Mouse (Mus musculus) MN1 (cell line): ENCODE data around the gene B3galt4.
"Not testable (repeated sequence)": the region's sequence is repeated elsewhere in the genome, so short reads cannot be mapped to it uniquely, and the experiment has no call there.

Source experiments
- DNase-seq: peaks from one replicate; pipeline ENCODE4 v3.0.0-alpha.2; 2016; ENCODE audit warnings: low spot score

The B3galt4 gene

GRCm38 (mm10) chr17:33904835-33905234 is 46.5 kb downstream of the B3galt4 start, which contains the start of gene Platr17:
Gene Platr17 (plus strand): TSS chr17:33905135.
- DNase-seq = not testable (repeated sequence)

GRCm38 (mm10) chr17:33903911-33904651 is 47.2 kb downstream of the B3galt4 start:
- not testable (repeated sequence) for DNase-seq

GRCm38 (mm10) chr17:33902491-33902890 is 48.8 kb downstream of the B3galt4 start:
- DNase-seq = no peak

GRCm38 (mm10) chr17:33902079-33902478 is 49.2 kb downstream of the B3galt4 start:
- no peak for DNase-seq

GRCm38 (mm10) chr17:33901653-33902052 is 49.6 kb downstream of the B3galt4 start:
- no peak for DNase-seq

- no peak for DNase-seq
Observed at GRCm38 (mm10) chr17:33900989-33901314, 50.3 kb downstream of the B3galt4 start.

- peak; percentile 34 for DNase-seq
Observed at GRCm38 (mm10) chr17:33900281-33900988, 50.9 kb downstream of the B3galt4 start.
